Mouse (Mus musculus) megakaryocyte, embryonic 14.5 days (primary cell): ENCODE data around the gene Tmtc1.

ENCODE experiments used
- FLI1 ChIP-seq: IDR thresholded peaks from 2 replicates; pipeline ENCODE4 v1.6.1; 2012; ENCODE audit warnings: low read length, inconsistent platforms, mixed read lengths
- GATA1 ChIP-seq: IDR thresholded peaks from 3 replicates; pipeline ENCODE4 v1.6.1; 2012; ENCODE audit warnings: mixed read lengths, low read length, inconsistent platforms, borderline replicate concordance

DNA sequence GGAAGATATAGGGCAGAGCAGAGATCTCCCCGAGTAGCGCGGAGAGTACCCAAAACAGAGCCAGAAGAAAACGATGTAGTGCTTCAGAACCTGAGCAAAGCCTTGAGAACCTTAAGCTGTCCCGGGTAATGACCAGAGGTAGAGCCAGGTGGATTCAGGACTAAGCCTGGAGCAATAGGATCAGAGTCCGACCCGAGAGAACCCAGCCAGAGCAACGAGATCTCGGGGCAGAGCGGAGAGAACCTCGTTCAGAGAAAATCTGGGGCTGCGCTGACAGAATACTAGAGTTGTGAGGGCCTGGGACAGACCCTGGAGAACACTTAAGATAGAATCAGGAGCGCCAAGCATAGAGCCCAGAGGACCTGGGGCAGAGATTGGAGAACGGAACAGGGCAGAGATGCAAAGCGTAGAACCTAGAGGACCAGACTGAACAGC, 881 bp downstream of the Tmtc1 start:
- TF ChIP-seq GATA1: no peak
- no peak for TF ChIP-seq FLI1
